Mouse (Mus musculus): Measurements from ENCODE around the gene Atp1a2. TPM values are rescaled to one million over a fixed set of nuclear protein-coding genes. Genes with fewer than 3 reads are reported as not detected.

Gene Atp1a2
- polyA plus RNA-seq (2012; rRNA removed) = 167 and 195 TPM in 2 replicates

GRCm38 (mm10) chr1:172297611-172298537 is at the start of gene Atp1a2:
Gene Atp1a2, minus strand, starts transcription at chr1:172298064.
- DNase-seq (ENCODE audit: low read depth) = no peak

GRCm38 (mm10) chr1:172347382-172347781 is 49.5 kb upstream of the Atp1a2 start:
- no peak for DNase-seq (ENCODE audit: low read depth)

- DNase-seq (ENCODE audit: low read depth) = no peak
Observed at GRCm38 (mm10) chr1:172346707-172347106, 48.8 kb upstream of the Atp1a2 start.

- DNase-seq (ENCODE audit: low read depth) = no peak
Observed at GRCm38 (mm10) chr1:172344820-172345219, 47.0 kb upstream of the Atp1a2 start.

GRCm38 (mm10) chr1:172343914-172344313 is 46.0 kb upstream of the Atp1a2 start:
- DNase-seq (ENCODE audit: low read depth) = no peak

- DNase-seq (ENCODE audit: low read depth) = no peak
Observed at GRCm38 (mm10) chr1:172342729-172343128, 44.9 kb upstream of the Atp1a2 start.

- no peak for DNase-seq (ENCODE audit: low read depth)
Observed at GRCm38 (mm10) chr1:172341386-172341785, 43.5 kb upstream of the Atp1a2 start.

GRCm38 (mm10) chr1:172340729-172341321 is 43.0 kb upstream of the Atp1a2 start, which contains the start of gene Kcnj10:
Gene Kcnj10, plus strand, starts transcription at chr1:172341210.
- DNase-seq (ENCODE audit: low read depth) = no peak

- no peak for DNase-seq (ENCODE audit: low read depth)
Observed at GRCm38 (mm10) chr1:172337411-172338185, 39.7 kb upstream of the Atp1a2 start.

- no peak for DNase-seq (ENCODE audit: low read depth)
Observed at GRCm38 (mm10) chr1:172335804-172336203, 37.9 kb upstream of the Atp1a2 start.

- DNase-seq (ENCODE audit: low read depth) = no peak
Observed at GRCm38 (mm10) chr1:172333512-172333911, 35.6 kb upstream of the Atp1a2 start.

- no peak for DNase-seq (ENCODE audit: low read depth)
Observed at GRCm38 (mm10) chr1:172332925-172333324, 35.1 kb upstream of the Atp1a2 start.

- DNase-seq (ENCODE audit: low read depth) = no peak
Observed at GRCm38 (mm10) chr1:172331422-172331947, 33.6 kb upstream of the Atp1a2 start.

GRCm38 (mm10) chr1:172329616-172330015 is 31.8 kb upstream of the Atp1a2 start:
- DNase-seq (ENCODE audit: low read depth) = no peak

GRCm38 (mm10) chr1:172329131-172329530 is 31.3 kb upstream of the Atp1a2 start, which contains the start of gene Kcnj9:
Gene Kcnj9, minus strand, starts transcription at chr1:172329318.
- no peak for DNase-seq (ENCODE audit: low read depth)

GRCm38 (mm10) chr1:172328461-172328860 is 30.6 kb upstream of the Atp1a2 start:
- DNase-seq (ENCODE audit: low read depth) = no peak

GRCm38 (mm10) chr1:172328041-172328440 is 30.2 kb upstream of the Atp1a2 start:
- no peak for DNase-seq (ENCODE audit: low read depth)

GRCm38 (mm10) chr1:172327206-172328001 is 29.5 kb upstream of the Atp1a2 start:
- no peak for DNase-seq (ENCODE audit: low read depth)

- no peak for DNase-seq (ENCODE audit: low read depth)
Observed at GRCm38 (mm10) chr1:172326684-172327083, 28.8 kb upstream of the Atp1a2 start.

- DNase-seq (ENCODE audit: low read depth) = no peak
Observed at GRCm38 (mm10) chr1:172325680-172326535, 28.0 kb upstream of the Atp1a2 start.
